Mouse (Mus musculus) MEL (cell line): ENCODE data around the gene Ankrd52. TPM values are rescaled to one million over a fixed set of nuclear protein-coding genes. Genes with fewer than 3 reads are reported as not detected.

Source experiments
- DNase-seq: peaks from one replicate; pipeline ENCODE4 v3.0.0; 2011; ENCODE audit warnings: low read depth, low spot score
- H3K27ac ChIP-seq: 2 replicates; pipeline ENCODE4 v1.5.1; 2012; ENCODE audit warnings: low read depth, mild to moderate bottlenecking, control low read depth, low read length, moderate library complexity; ENCODE audit not compliant: control insufficient read depth
- H3K27me3 ChIP-seq, 2 experiments: fragments of 150-350 bp in 1 of 2; sonication (generic) in 1 of 2; 2 replicates each; pipeline ENCODE4 v1.6.1; 2012; ENCODE audit warnings: low read length in 2 of 2, mild to moderate bottlenecking in 2 of 2, improper control_type of control experiment in 1 of 2, moderate library complexity in 1 of 2; ENCODE audit not compliant: insufficient read depth in 2 of 2, control insufficient read depth in 1 of 2
- H3K36me3 ChIP-seq, 2 experiments: 2 replicates each; pipeline ENCODE4 v1.6.1; 2012 to 2014; ENCODE audit warnings: low read length in 2 of 2, improper control_type of control experiment in 1 of 2, inconsistent platforms in 1 of 2, mild to moderate bottlenecking in 1 of 2; ENCODE audit not compliant: insufficient read depth in 2 of 2, control insufficient read depth in 1 of 2
- H3K4me1 ChIP-seq, 2 experiments: fragments of 150-350 bp in 1 of 2; sonication (generic) in 1 of 2; 2 replicates each; pipeline ENCODE4 v1.6.1; 2012; ENCODE audit warnings: low read length in 2 of 2, improper control_type of control experiment in 1 of 2, mild to moderate bottlenecking in 1 of 2; ENCODE audit not compliant: insufficient read depth in 2 of 2, control insufficient read depth in 1 of 2
- H3K4me3 ChIP-seq, 2 experiments: fragments of 150-350 bp in 1 of 2; sonication (generic) in 1 of 2; 2 replicates each; pipeline ENCODE4 v1.5.1; 2012; ENCODE audit warnings: low read depth in 2 of 2, low read length in 2 of 2, mild to moderate bottlenecking in 2 of 2, moderate library complexity in 2 of 2, control low read depth in 1 of 2, improper control_type of control experiment in 1 of 2; ENCODE audit not compliant: control insufficient read depth in 1 of 2, insufficient read depth in 1 of 2
- H3K79me2 ChIP-seq: 2 replicates; pipeline ENCODE4 v1.6.1; 2012; ENCODE audit warnings: mild to moderate bottlenecking, low read length, moderate library complexity; ENCODE audit not compliant: control insufficient read depth, poor library complexity, insufficient read depth
- H3K9ac ChIP-seq: 2 replicates; pipeline ENCODE4 v1.6.1; 2012; ENCODE audit warnings: low read depth, mild to moderate bottlenecking, control low read depth, low read length, moderate library complexity; ENCODE audit not compliant: control insufficient read depth, poor library complexity, severe bottlenecking
- H3K9me3 ChIP-seq: fragments of 150-350 bp; sonication (generic); replicated peaks from 2 replicates; pipeline ENCODE4 v1.6.1; 2012; ENCODE audit warnings: mild to moderate bottlenecking, low read length, improper control_type of control experiment, moderate library complexity; ENCODE audit not compliant: insufficient read depth
- BHLHE40 ChIP-seq: IDR thresholded peaks from 2 replicates; pipeline ENCODE4 v1.6.1; 2012; ENCODE audit warnings: low read depth, mild to moderate bottlenecking, inconsistent platforms, low read length, improper control_type of control experiment, borderline replicate concordance
- ELF1 ChIP-seq: IDR thresholded peaks from 2 replicates; pipeline ENCODE4 v1.6.1; 2014; ENCODE audit warnings: low read depth, mild to moderate bottlenecking, inconsistent platforms, low read length, improper control_type of control experiment, moderate library complexity
- GATA1 ChIP-seq: IDR thresholded peaks from 2 replicates; pipeline ENCODE4 v1.6.1; 2011; ENCODE audit warnings: low read depth, low read length, improper control_type of control experiment
- KAT2A ChIP-seq: conservative IDR thresholded peaks from 2 replicates; pipeline ENCODE4 v1.6.1; 2012; ENCODE audit warnings: low read depth, low read length, improper control_type of control experiment, inconsistent platforms
- MAFK ChIP-seq: IDR thresholded peaks from 2 replicates; pipeline ENCODE4 v1.6.1; 2011; ENCODE audit warnings: low read depth, mild to moderate bottlenecking, low read length, improper control_type of control experiment, borderline replicate concordance
- MEF2A ChIP-seq: IDR thresholded peaks from 2 replicates; pipeline ENCODE4 v1.6.1; 2014; ENCODE audit warnings: low read depth, mild to moderate bottlenecking, inconsistent platforms, low read length, improper control_type of control experiment; ENCODE audit not compliant: poor library complexity, insufficient replicate concordance, severe bottlenecking; ENCODE audit errors: extremely low read depth
- MYC ChIP-seq: IDR thresholded peaks from 2 replicates; pipeline ENCODE4 v1.6.1; 2011; ENCODE audit warnings: low read depth, mild to moderate bottlenecking, low read length, improper control_type of control experiment, moderate library complexity
- NRF1 ChIP-seq: IDR thresholded peaks from 2 replicates; pipeline ENCODE4 v1.6.1; 2014; ENCODE audit warnings: low read depth, mild to moderate bottlenecking, inconsistent platforms, low read length, improper control_type of control experiment, moderate library complexity; ENCODE audit not compliant: poor library complexity, insufficient read depth, severe bottlenecking
- POLR2AphosphoS5 ChIP-seq: IDR thresholded peaks from 2 replicates; pipeline ENCODE4 v1.6.1; 2012; ENCODE audit warnings: low read depth, borderline replicate concordance, mild to moderate bottlenecking, inconsistent platforms, low read length, moderate library complexity, mixed read lengths
- RCOR1 ChIP-seq: IDR thresholded peaks from 2 replicates; pipeline ENCODE4 v1.6.1; 2012; ENCODE audit warnings: low read depth, mild to moderate bottlenecking, inconsistent platforms, low read length, improper control_type of control experiment
- SIN3A ChIP-seq: IDR thresholded peaks from 2 replicates; pipeline ENCODE4 v1.6.1; 2012; ENCODE audit warnings: low read length, improper control_type of control experiment, inconsistent platforms
- SMC3 ChIP-seq: IDR thresholded peaks from 2 replicates; pipeline ENCODE4 v1.6.1; 2011; ENCODE audit warnings: low read depth, low read length, improper control_type of control experiment
- TAL1 ChIP-seq: IDR thresholded peaks from 2 replicates; pipeline ENCODE4 v1.6.1; 2012; ENCODE audit warnings: mild to moderate bottlenecking, inconsistent platforms, low read length, moderate library complexity, mixed read lengths
- TBP ChIP-seq: IDR thresholded peaks from 2 replicates; pipeline ENCODE4 v1.8.0; 2011; ENCODE audit warnings: low read depth, low read length, improper control_type of control experiment
- ZC3H11A ChIP-seq: IDR thresholded peaks from 2 replicates; pipeline ENCODE4 v1.6.1; 2012; ENCODE audit warnings: low read depth, mild to moderate bottlenecking, inconsistent platforms, low read length, improper control_type of control experiment
- polyA plus RNA-seq, 2 experiments: library from polyadenylated mRNA; stranded (reverse) in 1 of 2; unstranded in 1 of 2; fragments of >175 nt in 1 of 2; fragments of >200 nt in 1 of 2; gene quantifications; 2 replicates each; pipeline versions ENCODE4 v1.2.1 to v1.2.4; 2012; ENCODE audit warnings: low replicate concordance in 2 of 2, low read depth in 1 of 2; ENCODE audit not compliant: insufficient read length in 2 of 2, insufficient read depth in 1 of 2, missing spikeins in 1 of 2
- total RNA-seq: library from RNA; depleted of rRNA; stranded (reverse); fragments of 300-350 nt; gene quantifications from 2 replicates; pipeline ENCODE4 v1.2.3, GENCODE M21; 2012

The Ankrd52 gene
- total and polyA plus RNA-seq, 3 experiments = 9.5 to 39.9 TPM; not detected in 1

DNA sequence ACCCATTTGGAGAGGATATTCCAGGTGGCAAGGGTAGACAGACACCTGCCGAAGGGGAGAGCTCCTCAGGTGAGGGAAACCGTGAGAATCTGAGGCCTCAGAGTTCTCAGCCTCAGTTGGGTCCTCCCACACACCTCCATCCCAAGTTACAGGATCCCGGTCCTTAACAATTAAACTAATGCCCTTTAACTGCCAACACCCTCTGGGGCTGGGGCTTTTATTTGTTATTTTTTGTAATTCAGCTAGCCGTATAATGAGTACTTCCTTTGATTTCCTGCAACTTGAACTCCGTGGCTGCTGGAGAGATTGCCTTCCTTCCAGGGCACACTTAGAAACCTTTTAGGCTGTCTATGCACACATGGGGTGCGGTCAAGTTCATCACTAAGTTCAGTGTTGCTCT lies 67.4 kb downstream of the Ankrd52 start:
- TF ChIP-seq TAL1 = no peak
- no peak for TF ChIP-seq RCOR1
- TF ChIP-seq BHLHE40 = no peak
- no peak for TF ChIP-seq MYC
- no peak for TF ChIP-seq NRF1
- TF ChIP-seq POLR2AphosphoS5 = no peak
- no peak for TF ChIP-seq TBP
- TF ChIP-seq MAFK = no peak
- no peak for TF ChIP-seq SIN3A
- TF ChIP-seq SMC3 = no peak
- no peak for TF ChIP-seq ELF1
- no peak for TF ChIP-seq KAT2A
- no peak for TF ChIP-seq ZC3H11A
- no peak for TF ChIP-seq MEF2A
- TF ChIP-seq, all 39 proteins: peak for 0
- H3K27me3 ChIP-seq = no peaks in the 10 kb centered on the region
- no peaks in the 10 kb centered on the region for H3K79me2 ChIP-seq
- H3K4me1 ChIP-seq = peaks cover 5 to 14% of the 10 kb centered on the region in 2 experiments
- H3K4me3 ChIP-seq = no peak overlapping the region
- H3K27ac ChIP-seq = no peak overlapping the region
- no peak for DNase-seq
- no peaks in the 10 kb centered on the region for H3K9me3 ChIP-seq
- H3K36me3 ChIP-seq = peaks cover 0 to 11% of the 10 kb centered on the region in 2 experiments; a peak in 3 of 4 replicates
- no peak overlapping the region for H3K9ac ChIP-seq

DNA sequence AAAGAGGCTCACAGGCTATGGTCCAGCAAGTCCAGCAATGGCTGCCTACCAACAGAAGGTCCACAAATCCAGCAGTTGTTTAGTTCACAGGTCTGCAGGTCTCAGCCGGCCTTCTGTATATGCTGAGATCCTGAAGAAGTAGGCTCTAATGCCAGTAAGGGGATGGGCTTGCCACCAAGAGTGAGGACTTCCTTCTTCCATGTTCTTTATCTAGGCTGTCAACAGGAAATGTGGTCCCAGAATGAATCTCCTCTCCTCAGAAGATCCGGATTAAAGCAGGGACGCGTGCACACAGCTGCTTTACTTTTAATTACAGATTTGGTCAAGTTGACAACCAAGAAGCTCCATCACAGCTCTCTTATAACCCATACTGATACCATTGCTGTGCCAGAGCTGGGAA lies 68.5 kb downstream of the Ankrd52 start:
- H3K4me1 ChIP-seq = peaks cover 5 to 14% of the 10 kb centered on the region in 2 experiments
- peaks cover 0 to 11% of the 10 kb centered on the region in 2 experiments; a peak in 2 of 4 replicates for H3K36me3 ChIP-seq
- no peaks in the 10 kb centered on the region for H3K27me3 ChIP-seq
- H3K4me3 ChIP-seq = no peak overlapping the region
- H3K79me2 ChIP-seq = no peaks in the 10 kb centered on the region
- peak; percentile 42 for DNase-seq
- H3K9me3 ChIP-seq = no peaks in the 10 kb centered on the region
- TF ChIP-seq ELF1 (0 out of 2 replicates have a peak, but pooled peaks have one; percentile 15), SMC3 (no peak), RCOR1 (peak; percentile 78), GATA1 (0 out of 2 replicates have a peak, but pooled peaks have one; percentile 35)
- no peak overlapping the region for H3K9ac ChIP-seq
- H3K27ac ChIP-seq = no peak overlapping the region
